Mouse (Mus musculus): ENCODE measurements around the gene Tln2. TPM values are rescaled to one million over a fixed set of nuclear protein-coding genes. Genes with fewer than 3 reads are reported as not detected.

Gene Tln2
- polyA plus RNA-seq, 1 experiment, result 33.0 TPM

- 53% methylated on average over 6 of the region's 6 CpGs for WGBS
- peaks cover 6% of the 10 kb centered on the region for H3K4me1 ChIP-seq (ENCODE audit: control insufficient read depth, insufficient read depth, low read length)
Measured at GRCm38 (mm10) chr9:67565801-67566258, 6.3 kb upstream of the Tln2 start.

GRCm38 (mm10) chr9:67549811-67550501 lies 9.5 kb downstream of the Tln2 start:
- WGBS, result 83% methylated on average over 8 of the region's 8 CpGs
- Histone ChIP-seq H3K27ac (ENCODE audit: insufficient read depth, low read depth, low read length) (peak overlapping the region; percentile 71), H3K4me1 (ENCODE audit: control insufficient read depth, insufficient read depth, low read length) (peaks cover 13% of the 10 kb centered on the region), H3K4me3 (ENCODE audit: insufficient read depth, low read depth, low read length) (no peak overlapping the region)
- TF ChIP-seq POLR2A (IDR thresholded peaks at IDR 0.05; ENCODE audit: insufficient read depth, low read depth, low read length), result no peak
- TF ChIP-seq CTCF (IDR thresholded peaks at IDR 0.05; ENCODE audit: insufficient read depth, low read depth, low read length), result no peak

More at GRCm38 (mm10) chr9:67565801-67566258, 6.3 kb upstream of the Tln2 start:
- TF ChIP-seq CTCF (IDR thresholded peaks at IDR 0.05; ENCODE audit: insufficient read depth, low read depth, low read length) (no peak), POLR2A (IDR thresholded peaks at IDR 0.05; ENCODE audit: insufficient read depth, low read depth, low read length) (no peak)
- H3K4me3 ChIP-seq (ENCODE audit: insufficient read depth, low read depth, low read length), result no peak overlapping the region
- 0 out of 2 replicates have a peak overlapping the region, but pooled peaks have one; percentile 4 for H3K27ac ChIP-seq (ENCODE audit: insufficient read depth, low read depth, low read length)

- Histone ChIP-seq H3K4me3 (ENCODE audit: insufficient read depth, low read depth, low read length) (no peak overlapping the region), H3K27ac (ENCODE audit: insufficient read depth, low read depth, low read length) (peak overlapping the region; percentile 80), H3K4me1 (ENCODE audit: control insufficient read depth, insufficient read depth, low read length) (peaks cover 13% of the 10 kb centered on the region)
- TF ChIP-seq POLR2A (IDR thresholded peaks at IDR 0.05; ENCODE audit: insufficient read depth, low read depth, low read length), result no peak
- TF ChIP-seq CTCF (IDR thresholded peaks at IDR 0.05; ENCODE audit: insufficient read depth, low read depth, low read length), result no peak
- WGBS, result 16% methylated on average over 4 of the region's 4 CpGs
Measured at GRCm38 (mm10) chr9:67549332-67549731, 10.2 kb downstream of the Tln2 start.

- Histone ChIP-seq H3K27ac (ENCODE audit: insufficient read depth, low read depth, low read length) (no peak overlapping the region), H3K4me1 (ENCODE audit: control insufficient read depth, insufficient read depth, low read length) (peaks cover 17% of the 10 kb centered on the region), H3K4me3 (ENCODE audit: insufficient read depth, low read depth, low read length) (no peak overlapping the region)
- 76% methylated on average over 5 of the region's 5 CpGs for WGBS
- TF ChIP-seq POLR2A (IDR thresholded peaks at IDR 0.05; ENCODE audit: insufficient read depth, low read depth, low read length) (no peak), CTCF (IDR thresholded peaks at IDR 0.05; ENCODE audit: insufficient read depth, low read depth, low read length) (no peak)
Measured at GRCm38 (mm10) chr9:67546650-67547049, 12.9 kb downstream of the Tln2 start.

GRCm38 (mm10) chr9:67545794-67546193 lies 13.7 kb downstream of the Tln2 start:
- WGBS, result 77% methylated on average over 3 of the region's 3 CpGs
- Histone ChIP-seq H3K4me1 (ENCODE audit: control insufficient read depth, insufficient read depth, low read length) (peaks cover 17% of the 10 kb centered on the region), H3K4me3 (ENCODE audit: insufficient read depth, low read depth, low read length) (no peak overlapping the region), H3K27ac (ENCODE audit: insufficient read depth, low read depth, low read length) (no peak overlapping the region)
- TF ChIP-seq POLR2A (IDR thresholded peaks at IDR 0.05; ENCODE audit: insufficient read depth, low read depth, low read length) (no peak), CTCF (IDR thresholded peaks at IDR 0.05; ENCODE audit: insufficient read depth, low read depth, low read length) (no peak)

- Histone ChIP-seq H3K4me3 (ENCODE audit: insufficient read depth, low read depth, low read length) (no peak overlapping the region), H3K27ac (ENCODE audit: insufficient read depth, low read depth, low read length) (no peak overlapping the region), H3K4me1 (ENCODE audit: control insufficient read depth, insufficient read depth, low read length) (peaks cover 18% of the 10 kb centered on the region)
- TF ChIP-seq CTCF (IDR thresholded peaks at IDR 0.05; ENCODE audit: insufficient read depth, low read depth, low read length), result no peak
- no peak for TF ChIP-seq POLR2A (IDR thresholded peaks at IDR 0.05; ENCODE audit: insufficient read depth, low read depth, low read length)
- WGBS, result 89% methylated on average over 7 of the region's 7 CpGs
Measured at GRCm38 (mm10) chr9:67544783-67545182, 14.7 kb downstream of the Tln2 start.

GRCm38 (mm10) chr9:67541948-67542347 lies 17.6 kb downstream of the Tln2 start:
- Histone ChIP-seq H3K27ac (ENCODE audit: insufficient read depth, low read depth, low read length) (no peak overlapping the region), H3K4me3 (ENCODE audit: insufficient read depth, low read depth, low read length) (no peak overlapping the region), H3K4me1 (ENCODE audit: control insufficient read depth, insufficient read depth, low read length) (peaks cover 13% of the 10 kb centered on the region)
- 68% methylated on average over 8 of the region's 8 CpGs for WGBS
- TF ChIP-seq CTCF (IDR thresholded peaks at IDR 0.05; ENCODE audit: insufficient read depth, low read depth, low read length) (no peak), POLR2A (IDR thresholded peaks at IDR 0.05; ENCODE audit: insufficient read depth, low read depth, low read length) (no peak)

- WGBS, result 77% methylated on average over 17 of the region's 17 CpGs
- H3K4me3 ChIP-seq (ENCODE audit: insufficient read depth, low read depth, low read length), result no peak overlapping the region
- TF ChIP-seq CTCF (IDR thresholded peaks at IDR 0.05; ENCODE audit: insufficient read depth, low read depth, low read length), result no peak
- TF ChIP-seq POLR2A (IDR thresholded peaks at IDR 0.05; ENCODE audit: insufficient read depth, low read depth, low read length), result no peak
- no peak overlapping the region for H3K27ac ChIP-seq (ENCODE audit: insufficient read depth, low read depth, low read length)
- peaks cover 13% of the 10 kb centered on the region for H3K4me1 ChIP-seq (ENCODE audit: control insufficient read depth, insufficient read depth, low read length)
Measured at GRCm38 (mm10) chr9:67539776-67540706, 19.5 kb downstream of the Tln2 start.

- TF ChIP-seq POLR2A (IDR thresholded peaks at IDR 0.05; ENCODE audit: insufficient read depth, low read depth, low read length), result no peak
- no peak for TF ChIP-seq CTCF (IDR thresholded peaks at IDR 0.05; ENCODE audit: insufficient read depth, low read depth, low read length)
- 63% methylated on average over 7 of the region's 7 CpGs for whole genome bisulfite sequencing
- no peak overlapping the region for H3K27ac ChIP-seq (ENCODE audit: insufficient read depth, low read depth, low read length)
- H3K4me3 ChIP-seq (ENCODE audit: insufficient read depth, low read depth, low read length), result no peak overlapping the region
- peaks cover 9% of the 10 kb centered on the region for H3K4me1 ChIP-seq (ENCODE audit: control insufficient read depth, insufficient read depth, low read length)
Measured at GRCm38 (mm10) chr9:67534420-67534819, 25.1 kb downstream of the Tln2 start.

All from olfactory bulb, adult 2 months (tissue).